Mouse (Mus musculus) lung, postnatal 0 days (tissue): ENCODE results near the gene Atp5h. TPM values are rescaled to one million over a fixed set of nuclear protein-coding genes. Genes with fewer than 3 reads are reported as not detected.

Experiments
- ATAC-seq: fragments of 200-750 bp; cut with Nextera tagmentation; 2 replicates; pipeline ENCODE4 v1.8.0; 2017; ENCODE audit warnings: moderate library complexity
- DNase-seq: peaks from one replicate; pipeline ENCODE4 v3.0.0-alpha.2; 2016; ENCODE audit warnings: low spot score
- H3K27ac ChIP-seq: fragments of 300-500 bp; sonication (generic); 2 replicates; pipeline ENCODE4 v1.5.1; 2014; ENCODE audit warnings: antibody characterized with exemption, mild to moderate bottlenecking, low read length, mixed read lengths
- H3K27me3 ChIP-seq: fragments of 300-500 bp; sonication (generic); replicated peaks from 2 replicates; pipeline ENCODE4 v1.6.1; 2014; ENCODE audit warnings: low read length, mixed read lengths; ENCODE audit not compliant: insufficient read depth
- H3K36me3 ChIP-seq: fragments of 300-500 bp; sonication (generic); 2 replicates; pipeline ENCODE4 v1.6.1; 2014; ENCODE audit warnings: low read length, mixed read lengths; ENCODE audit not compliant: insufficient read depth
- H3K4me1 ChIP-seq: fragments of 300-500 bp; sonication (generic); 2 replicates; pipeline ENCODE4 v1.6.1; 2014; ENCODE audit warnings: antibody characterized with exemption, low read depth, low read length, mixed read lengths; ENCODE audit not compliant: insufficient read depth
- H3K4me2 ChIP-seq: fragments of 300-500 bp; sonication (generic); replicated peaks from 2 replicates; pipeline ENCODE4 v1.6.1; 2014; ENCODE audit warnings: low read depth, mild to moderate bottlenecking, low read length, moderate library complexity, mixed read lengths
- H3K4me3 ChIP-seq: fragments of 300-500 bp; sonication (generic); 2 replicates; pipeline ENCODE4 v1.5.1; 2014; ENCODE audit warnings: low read depth, low read length
- H3K9ac ChIP-seq: fragments of 300-500 bp; sonication (generic); replicated peaks from 2 replicates; pipeline ENCODE4 v1.6.1; 2014; ENCODE audit warnings: low read depth, mild to moderate bottlenecking
- H3K9me3 ChIP-seq: fragments of 300-500 bp; sonication (generic); 2 replicates; pipeline ENCODE4 v1.6.1; 2016; ENCODE audit warnings: low read length, mixed read lengths
- CTCF ChIP-seq: IDR thresholded peaks from 2 replicates; pipeline ENCODE4 v1.5.1; 2016; ENCODE audit warnings: antibody characterized with exemption, mild to moderate bottlenecking
- EP300 ChIP-seq: IDR thresholded peaks from 2 replicates; pipeline ENCODE4 v1.6.1; 2016; ENCODE audit warnings: antibody characterized with exemption, mild to moderate bottlenecking, control low read depth
- WGBS: fragments of 180-500 bp; shearing (Covaris S2); extraction: QIAGEN DNeasy Blood & Tissue Kit; methylation state at CpG from one replicate; pipeline ENCODE4 v1.1.7; 2014; 5-methylcytosine and 5-hydroxymethylcytosine counted together
- microRNA-seq: library from miRNA; unstranded; fragments of <30 nt; microRNA quantifications from one replicate; pipeline ENCODE4, GENCODE M21; 2016
- polyA plus RNA-seq: library from polyadenylated mRNA; unstranded; fragments of >200 nt; fragmentation: Nextera tagmentation; extraction: Ambion mirVana; gene quantifications from 2 replicates; pipeline ENCODE4 v1.2.1, GENCODE M21; 2015

The Atp5h gene
- polyA plus RNA-seq, 1 experiment from 2014 or later: 721 TPM

DNA sequence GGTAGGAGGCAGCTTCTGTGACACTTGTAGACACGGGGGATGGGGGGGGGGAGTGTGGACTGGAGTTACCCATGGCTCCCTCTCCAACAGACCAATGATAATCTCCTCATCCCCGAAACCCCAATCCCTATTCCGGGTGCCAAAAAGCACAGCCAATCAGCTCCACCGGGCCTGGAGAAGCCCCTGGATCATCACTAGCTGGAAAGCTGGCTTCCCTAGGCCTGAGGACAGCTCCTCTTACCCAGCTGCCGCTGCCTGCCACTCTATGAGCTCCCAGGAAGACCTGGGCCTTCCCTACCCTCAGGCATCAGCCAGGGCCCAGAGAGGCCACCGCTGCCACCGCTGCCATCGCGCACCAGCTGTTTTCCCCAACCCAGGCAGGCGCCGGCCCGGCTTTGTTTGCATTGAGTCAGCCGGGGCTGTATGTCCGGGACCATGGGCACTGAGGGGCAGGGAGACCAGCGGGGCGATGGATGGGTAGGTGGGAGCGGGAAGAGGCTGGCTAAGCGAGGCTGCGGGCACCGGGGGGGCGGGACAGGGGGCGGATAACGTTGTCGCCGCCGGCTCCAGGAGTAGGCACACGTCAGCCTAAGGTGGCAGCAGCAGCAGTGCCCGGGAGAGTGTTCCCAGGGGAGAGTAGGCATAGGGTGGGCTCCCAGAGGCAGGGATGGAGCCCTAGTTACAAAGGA, 52.9 kb downstream of the Atp5h start:
- ATAC-seq (peak; percentile 58), DNase-seq (no peak)
- H3K9ac ChIP-seq: peak overlapping the region; percentile 48
- no peaks in the 10 kb centered on the region for H3K9me3 ChIP-seq
- no peaks in the 10 kb centered on the region for H3K36me3 ChIP-seq
- 0 out of 2 replicates have a peak overlapping the region, but pooled peaks have one; percentile 57 for H3K27ac ChIP-seq
- TF ChIP-seq CTCF: no peak
- TF ChIP-seq EP300: no peak
- H3K4me1 ChIP-seq: peaks cover 10% of the 10 kb centered on the region
- no peaks in the 10 kb centered on the region for H3K27me3 ChIP-seq
- peak overlapping the region; percentile 54 for H3K4me3 ChIP-seq
- 6% methylated on average over 28 of the region's 28 CpGs for WGBS
- H3K4me2 ChIP-seq: peak overlapping the region; percentile 81

GRCm38 (mm10) chr11:115366039-115366705, 53.6 kb downstream of the Atp5h start:
- WGBS: 21% methylated on average over 7 of the region's 7 CpGs
- Histone ChIP-seq H3K4me3 (peak overlapping the region; percentile 54), H3K9ac (no peak overlapping the region), H3K27me3 (no peaks in the 10 kb centered on the region), H3K27ac (peak overlapping the region; percentile 57; the same call in 1 of the 2 replicates), H3K36me3 (no peaks in the 10 kb centered on the region), H3K4me1 (peaks cover 10% of the 10 kb centered on the region), H3K4me2 (peak overlapping the region; percentile 81), H3K9me3 (no peaks in the 10 kb centered on the region)
- ATAC-seq (no peak; the same call in 1 of the 2 replicates), DNase-seq (peak; percentile 21)
- TF ChIP-seq EP300 (no peak), CTCF (no peak)

Small RNA genes lying within 50 kb of the gene (microRNA-seq; reads per million reads assigned to microRNA genes)
- gene Mir3968: not detected

Other genes starting within 250 kb of the Atp5h start
- 9.6 and 10.5 TPM in 2 replicates for gene Tmem104, start 232.5 kb downstream of the Atp5h start, polyA plus RNA-seq
- 30.3 and 30.8 TPM in 2 replicates for gene Nat9, start 232.1 kb downstream of the Atp5h start, polyA plus RNA-seq
- 0.11 TPM in 2 replicates for gene Grin2c, start 152.7 kb downstream of the Atp5h start, polyA plus RNA-seq
- 6.9 and 7.9 TPM in 2 replicates for gene Fdxr, start 142.9 kb downstream of the Atp5h start, polyA plus RNA-seq
- 0.17 and 0.24 TPM in 2 replicates for gene Fads6, start 122.3 kb downstream of the Atp5h start, polyA plus RNA-seq
- gene Otop2, start 112.8 kb downstream of the Atp5h start, polyA plus RNA-seq: not detected in 2 replicates
- not detected in 2 replicates for gene Ush1g, start 97.9 kb downstream of the Atp5h start, polyA plus RNA-seq
- not detected in 2 replicates for gene Otop3, start 85.2 kb downstream of the Atp5h start, polyA plus RNA-seq
- gene Hid1, start 52.2 kb downstream of the Atp5h start, polyA plus RNA-seq: 16.0 and 17.9 TPM in 2 replicates
- 14.0 and 15.8 TPM in 2 replicates for gene Cdr2l, start 38.0 kb downstream of the Atp5h start, polyA plus RNA-seq
- 154 and 180 TPM in 2 replicates for gene Mrpl58, start 16.2 kb downstream of the Atp5h start, polyA plus RNA-seq
- 18.6 and 19.1 TPM in 2 replicates for gene Kctd2, start 166 bp upstream of the Atp5h start, polyA plus RNA-seq
- not detected in 2 replicates for gene Trim80, start 20.6 kb upstream of the Atp5h start, polyA plus RNA-seq
- gene Slc16a5, start 42.5 kb upstream of the Atp5h start, polyA plus RNA-seq: 0.07 and 0.13 TPM in 2 replicates
- gene Armc7, start 55.7 kb upstream of the Atp5h start, polyA plus RNA-seq: 6.4 and 9.0 TPM in 2 replicates
- gene Nt5c, start 71.9 kb upstream of the Atp5h start, polyA plus RNA-seq: 102 and 109 TPM in 2 replicates
- gene Jpt1, start 94.4 kb upstream of the Atp5h start, polyA plus RNA-seq: 195 and 201 TPM in 2 replicates
- 546 and 580 TPM in 2 replicates for gene Sumo2, start 116.3 kb upstream of the Atp5h start, polyA plus RNA-seq
- gene Nup85, start 144.5 kb upstream of the Atp5h start, polyA plus RNA-seq: 38.4 and 44.2 TPM in 2 replicates
- 47.4 and 49.2 TPM in 2 replicates for gene Mrps7, start 184.0 kb upstream of the Atp5h start, polyA plus RNA-seq
- gene Gga3, start 184.1 kb upstream of the Atp5h start, polyA plus RNA-seq: 6.8 and 8.1 TPM in 2 replicates
- gene Mif4gd, start 193.0 kb upstream of the Atp5h start, polyA plus RNA-seq: 74.7 and 78.6 TPM in 2 replicates
- 18.9 and 19.5 TPM in 2 replicates for gene Slc25a19, start 208.3 kb upstream of the Atp5h start, polyA plus RNA-seq